Mouse (Mus musculus): Measurements from ENCODE around the gene Rho. TPM values are rescaled to one million over a fixed set of nuclear protein-coding genes. Genes with fewer than 3 reads are reported as not detected.

Gene Rho
- total and polyA plus RNA-seq, 3 experiments: 0.27 TPM; not detected in 2

DNA sequence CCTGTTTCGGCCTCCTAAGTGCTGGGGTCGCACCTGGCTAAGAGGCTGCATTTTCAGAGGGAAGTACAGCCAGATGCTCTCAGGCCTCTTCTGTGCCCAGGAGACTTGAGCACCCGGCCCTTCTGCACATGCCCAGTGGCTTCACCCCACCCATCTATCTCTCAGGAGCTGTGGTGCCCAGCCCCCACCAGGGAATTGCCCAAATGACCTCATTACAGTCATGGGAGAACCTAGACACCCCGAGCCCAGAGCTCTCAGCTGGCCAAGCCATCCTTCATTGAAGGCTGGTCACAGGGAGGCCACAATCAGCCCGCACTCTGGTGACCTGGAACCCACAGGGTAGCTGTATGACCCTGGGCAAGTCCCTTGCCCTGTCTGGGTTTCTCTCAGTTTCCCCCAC lies 57.5 kb downstream of the Rho start:
- DNase-seq (ENCODE audit: low spot score) (no peak), ATAC-seq (ENCODE audit: extremely low read depth, insufficient number of reproducible peaks, low FRiP score, poor library complexity, severe bottlenecking) (no peak)
- Histone ChIP-seq H3K9me3 (replicated peaks) (peaks cover 10% of the 10 kb centered on the region), H3K4me1 (ENCODE audit: insufficient read depth, low read depth, low read length) (peaks cover 10% of the 10 kb centered on the region; the same call in 1 of the 2 replicates), H3K4me3 (ENCODE audit: low read depth, low read length) (no peak overlapping the region), H3K27me3 (ENCODE audit: insufficient read depth, low read length) (peaks cover 64% of the 10 kb centered on the region), H3K36me3 (replicated peaks) (no peaks in the 10 kb centered on the region)
- TF ChIP-seq TAL1 (conservative IDR thresholded peaks at IDR 0.05; ENCODE audit: low read depth, low read length): no peak

DNA sequence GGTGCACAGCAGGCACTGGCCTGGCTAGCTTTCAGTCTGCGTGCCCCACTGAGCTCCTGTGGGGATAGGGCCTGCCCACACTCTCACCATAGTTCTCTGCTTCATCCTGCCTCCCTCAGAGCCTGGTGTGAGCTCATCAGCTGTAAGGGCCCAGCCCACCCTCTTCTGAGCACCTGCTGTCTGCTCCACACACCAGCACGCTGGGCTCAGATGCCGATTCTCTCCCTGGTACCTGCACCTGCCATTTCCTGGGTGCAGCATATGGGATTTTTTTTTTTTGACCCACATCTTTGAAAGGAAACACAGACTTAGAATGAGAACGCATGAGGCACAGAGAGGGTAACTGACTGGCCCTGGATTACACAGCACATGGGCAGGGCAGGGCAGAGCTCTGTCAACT lies 58.1 kb downstream of the Rho start:
- TF ChIP-seq POLR2AphosphoS5 (IDR thresholded peaks at IDR 0.05; ENCODE audit: insufficient replicate concordance, low read depth, low read length) (no peak), CTCF (IDR thresholded peaks at IDR 0.05; ENCODE audit: low read depth, low read length) (no peak), TAL1 (conservative IDR thresholded peaks at IDR 0.05; ENCODE audit: low read depth, low read length) (no peak), GATA2 (IDR thresholded peaks at IDR 0.05; ENCODE audit: borderline replicate concordance, low read depth, low read length) (no peak), GATA1 (IDR thresholded peaks at IDR 0.05; ENCODE audit: borderline replicate concordance, low read length) (no peak)
- Histone ChIP-seq H3K4me1 (ENCODE audit: insufficient read depth, low read depth, low read length) (peaks cover 15% of the 10 kb centered on the region), H3K27me3 (ENCODE audit: insufficient read depth, low read length) (peaks cover 66% of the 10 kb centered on the region), H3K4me3 (ENCODE audit: low read depth, low read length) (no peak overlapping the region), H3K36me3 (replicated peaks) (no peaks in the 10 kb centered on the region), H3K9me3 (replicated peaks) (peaks cover 15% of the 10 kb centered on the region)
- DNase-seq (ENCODE audit: low spot score) (no peak), ATAC-seq (ENCODE audit: extremely low read depth, insufficient number of reproducible peaks, low FRiP score, poor library complexity, severe bottlenecking) (no peak)

Other genes with a start within 250 kb of the Rho start
- 1.8 TPM in 1 of 2 replicates, not detected in the other for gene Tmem40, start 169.3 kb upstream of the Rho start, total RNA-seq (2014; fragmentation: Nextera tagmentation)
- 14.6 and 16.5 TPM in 2 replicates for gene Tmem40, start 169.3 kb upstream of the Rho start, total RNA-seq (2017)
- 2.8 and 3.4 TPM in 2 replicates for gene Tmem40, start 169.3 kb upstream of the Rho start, polyA plus RNA-seq (2012)
- gene Cand2, start 157.2 kb upstream of the Rho start, total RNA-seq (2014; fragmentation: Nextera tagmentation): 6.5 and 7.1 TPM in 2 replicates
- 1.6 and 1.8 TPM in 2 replicates for gene Cand2, start 157.2 kb upstream of the Rho start, total RNA-seq (2017)
- 6.1 and 7.1 TPM in 2 replicates for gene Cand2, start 157.2 kb upstream of the Rho start, polyA plus RNA-seq (2012)
- 3,038 and 3,130 TPM in 2 replicates for gene Rpl32, start 123.0 kb upstream of the Rho start, total RNA-seq (2014; fragmentation: Nextera tagmentation)
- 5,749 and 6,102 TPM in 2 replicates for gene Rpl32, start 123.0 kb upstream of the Rho start, total RNA-seq (2017)
- 432 and 478 TPM in 2 replicates for gene Rpl32, start 123.0 kb upstream of the Rho start, polyA plus RNA-seq (2012)
- 0.90 TPM in 1 of 2 replicates, not detected in the other for gene Efcab12, start 93.3 kb upstream of the Rho start, total RNA-seq (2014; fragmentation: Nextera tagmentation)
- 0.06 and 0.27 TPM in 2 replicates for gene Efcab12, start 93.3 kb upstream of the Rho start, total RNA-seq (2017)
- gene Efcab12, start 93.3 kb upstream of the Rho start, polyA plus RNA-seq (2012): not detected in 2 replicates
- gene Mbd4, start 78.4 kb upstream of the Rho start, total RNA-seq (2014; fragmentation: Nextera tagmentation): 16.0 and 20.1 TPM in 2 replicates
- gene Mbd4, start 78.4 kb upstream of the Rho start, total RNA-seq (2017): 20.8 and 25.8 TPM in 2 replicates
- gene Mbd4, start 78.4 kb upstream of the Rho start, polyA plus RNA-seq (2012): 1.6 and 1.7 TPM in 2 replicates
- gene Ift122, start 78.3 kb upstream of the Rho start, total RNA-seq (2014; fragmentation: Nextera tagmentation): 4.7 and 4.9 TPM in 2 replicates
- 5.1 and 5.3 TPM in 2 replicates for gene Ift122, start 78.3 kb upstream of the Rho start, total RNA-seq (2017)
- 0.42 and 0.65 TPM in 2 replicates for gene Ift122, start 78.3 kb upstream of the Rho start, polyA plus RNA-seq (2012)
- not detected in 2 replicates for gene H1foo, start 13.2 kb downstream of the Rho start, total RNA-seq (2014; fragmentation: Nextera tagmentation)
- gene H1foo, start 13.2 kb downstream of the Rho start, total RNA-seq (2017): not detected in 2 replicates
- not detected in 2 replicates for gene H1foo, start 13.2 kb downstream of the Rho start, polyA plus RNA-seq (2012)
- gene Plxnd1, start 63.3 kb downstream of the Rho start, total RNA-seq (2014; fragmentation: Nextera tagmentation): 1.2 and 2.3 TPM in 2 replicates
- 1.7 and 2.0 TPM in 2 replicates for gene Plxnd1, start 63.3 kb downstream of the Rho start, total RNA-seq (2017)
- gene Plxnd1, start 63.3 kb downstream of the Rho start, polyA plus RNA-seq (2012): 1.5 TPM in 2 replicates